ENCODE assay signal across 10 mouse cellular contexts in genomic region chr13:107969961-107970391, GRCm38 (mm10).
DNase-seq lines count a peak whose midpoint lies in the region; ATAC-seq and TF ChIP-seq lines count a peak whose summit lies in the region.
"Had no signal": no experiment of that assay in that cellular context is flagged by ENCODE, and none has a peak within 500 bp of the region (broad histone marks: within the 10 kb centered on the region; RNA-seq: fewer than 3 reads in every experiment).

No protein-coding gene starts in this region.

- intact Hi-C loops in heart, adult 2 months (cut with DNase I), result no loop called here

- no peak for TF ChIP-seq POLR2A in heart, adult 2 months (IDR thresholded peaks at IDR 0.05; ENCODE audit: insufficient read depth, low read depth, low read length)

- H3K9me3 ChIP-seq in heart, embryonic 14.5 days (ENCODE audit: control insufficient read depth, low read length), result no peaks in the 10 kb centered on the region
- no peaks in the 10 kb centered on the region for H3K9me3 ChIP-seq in embryonic facial prominence, embryonic 11.5 days (replicated peaks; ENCODE audit: control insufficient read depth, low read length)
- no peaks in the 10 kb centered on the region for H3K9me3 ChIP-seq in hindbrain, embryonic 15.5 days
- no peaks in the 10 kb centered on the region for H3K9me3 ChIP-seq in midbrain, embryonic 11.5 days (ENCODE audit: control insufficient read depth, low read length)
- no peaks in the 10 kb centered on the region for H3K9me3 ChIP-seq in liver, embryonic 11.5 days (ENCODE audit: control insufficient read depth, low read length)
- H3K9me3 ChIP-seq: stomach, embryonic 15.5 days had no signal

- H3K27me3 ChIP-seq in heart, embryonic 14.5 days (ENCODE audit: control insufficient read depth, insufficient read depth, low read length), result no peaks in the 10 kb centered on the region
- no peaks in the 10 kb centered on the region for H3K27me3 ChIP-seq in heart, adult 2 months (ENCODE audit: control insufficient read depth, insufficient read depth, low read length)
- no peaks in the 10 kb centered on the region for H3K27me3 ChIP-seq in embryonic facial prominence, embryonic 11.5 days (ENCODE audit: control insufficient read depth, insufficient read depth, low read length)
- no peaks in the 10 kb centered on the region for H3K27me3 ChIP-seq in hindbrain, embryonic 15.5 days
- no peaks in the 10 kb centered on the region for H3K27me3 ChIP-seq in midbrain, embryonic 11.5 days (ENCODE audit: control insufficient read depth, insufficient read depth, low read length)
- H3K27me3 ChIP-seq in liver, embryonic 11.5 days (replicated peaks; ENCODE audit: control insufficient read depth, insufficient read depth, low read length), result no peaks in the 10 kb centered on the region
- H3K27me3 ChIP-seq: stomach, embryonic 15.5 days had no signal

- no peak overlapping the region for H3K9ac ChIP-seq in heart, embryonic 14.5 days (ENCODE audit: low read length)
- no peak overlapping the region for H3K9ac ChIP-seq in heart, adult 2 months (ENCODE audit: low read depth, low read length)
- no peak overlapping the region; the same call in 1 of the 2 replicates for H3K9ac ChIP-seq in embryonic facial prominence, embryonic 11.5 days (replicated peaks; ENCODE audit: low read length)
- no peak overlapping the region for H3K9ac ChIP-seq in hindbrain, embryonic 15.5 days
- H3K9ac ChIP-seq in midbrain, embryonic 11.5 days (ENCODE audit: low read length), result no peak overlapping the region
- H3K9ac ChIP-seq in liver, embryonic 11.5 days (ENCODE audit: low read depth, low read length), result no peak overlapping the region
- H3K9ac ChIP-seq: stomach, embryonic 15.5 days had no signal

- TF ChIP-seq EP300 in heart, adult 2 months (IDR thresholded peaks at IDR 0.05; ENCODE audit: insufficient read depth, low read depth, low read length), result no peak

- H3K4me1 ChIP-seq in heart, embryonic 14.5 days (ENCODE audit: control insufficient read depth in 2 of 2, insufficient read depth in 2 of 2, low read length in 2 of 2), result peaks cover 6 to 11% of the 10 kb centered on the region in 2 experiments; a peak in 3 of 4 replicates
- peaks cover 2% of the 10 kb centered on the region for H3K4me1 ChIP-seq in heart, adult 2 months (ENCODE audit: control insufficient read depth, insufficient read depth, low read length)
- no peaks in the 10 kb centered on the region for H3K4me1 ChIP-seq in embryonic facial prominence, embryonic 11.5 days (ENCODE audit: control insufficient read depth, insufficient read depth, low read length)
- peaks cover 15% of the 10 kb centered on the region for H3K4me1 ChIP-seq in hindbrain, embryonic 15.5 days (replicated peaks)
- peaks cover 8% of the 10 kb centered on the region; the same call in 1 of the 2 replicates for H3K4me1 ChIP-seq in midbrain, embryonic 11.5 days (ENCODE audit: control insufficient read depth, insufficient read depth, low read length)
- H3K4me1 ChIP-seq in liver, embryonic 11.5 days (replicated peaks; ENCODE audit: control insufficient read depth, insufficient read depth, low read length), result no peaks in the 10 kb centered on the region
- H3K4me1 ChIP-seq: stomach, embryonic 15.5 days had no signal

- H3K4me3 ChIP-seq in heart, embryonic 14.5 days (ENCODE audit: control insufficient read depth in 1 of 2, insufficient read depth in 1 of 2, low read depth in 1 of 2, low read length in 2 of 2), result peak overlapping the region in 1 of 2 experiments; percentile 4; a peak in 1 of 4 replicates
- H3K4me3 ChIP-seq in heart, adult 2 months, result no peak overlapping the region
- no peak overlapping the region for H3K4me3 ChIP-seq in embryonic facial prominence, embryonic 11.5 days (ENCODE audit: low read depth, low read length)
- H3K4me3 ChIP-seq in hindbrain, embryonic 15.5 days, result no peak overlapping the region
- no peak overlapping the region for H3K4me3 ChIP-seq in midbrain, embryonic 11.5 days (ENCODE audit: low read depth, low read length)
- H3K4me3 ChIP-seq in liver, embryonic 11.5 days (ENCODE audit: low read depth, low read length), result no peak overlapping the region
- H3K4me3 ChIP-seq: stomach, embryonic 15.5 days had no signal

- no peak for DNase-seq in heart, adult 2 months
- peak; percentile 29 for DNase-seq in embryonic facial prominence, embryonic 11.5 days (ENCODE audit: low spot score)
- DNase-seq in midbrain, embryonic 11.5 days (ENCODE audit: low spot score, missing footprints), result no peak
- no peak for DNase-seq in liver, embryonic 11.5 days (ENCODE audit: low spot score)
- no peak for DNase-seq in spleen, postnatal 36 days (ENCODE audit: low spot score in 2 of 2)
- DNase-seq: lung, postnatal 4 days had no signal

- no peak for TF ChIP-seq CTCF in heart, adult 2 months (IDR thresholded peaks at IDR 0.05)

- WGBS in heart, embryonic 14.5 days, result 12% methylated on average over 7 of the region's 7 CpGs
- WGBS in heart, adult 2 months, result 22% methylated on average over 7 of the region's 7 CpGs
- WGBS in embryonic facial prominence, embryonic 11.5 days, result 18% methylated on average over 7 of the region's 7 CpGs
- 8% methylated on average over 7 of the region's 7 CpGs for WGBS in hindbrain, embryonic 15.5 days
- 20% methylated on average over 7 of the region's 7 CpGs for WGBS in midbrain, embryonic 11.5 days
- WGBS in liver, embryonic 11.5 days, result 36% methylated on average over 7 of the region's 7 CpGs

- no peak overlapping the region for H3K27ac ChIP-seq in heart, embryonic 14.5 days (replicated peaks in 1 of 2; ENCODE audit: control insufficient read depth in 1 of 2, insufficient read depth in 1 of 2, low read depth in 2 of 2, low read length in 2 of 2)
- H3K27ac ChIP-seq in heart, adult 2 months, result no peak overlapping the region
- H3K27ac ChIP-seq in embryonic facial prominence, embryonic 11.5 days (replicated peaks; ENCODE audit: low read depth, low read length), result no peak overlapping the region
- H3K27ac ChIP-seq in hindbrain, embryonic 15.5 days (replicated peaks), result 0 out of 2 replicates have a peak overlapping the region, but pooled peaks have one; percentile 1
- H3K27ac ChIP-seq in midbrain, embryonic 11.5 days (ENCODE audit: low read depth, low read length), result no peak overlapping the region
- no peak overlapping the region for H3K27ac ChIP-seq in liver, embryonic 11.5 days (ENCODE audit: low read depth, low read length)
- H3K27ac ChIP-seq: stomach, embryonic 15.5 days had no signal

- peak overlapping the region; percentile 58 for H3K4me2 ChIP-seq in heart, embryonic 14.5 days (ENCODE audit: low read length)
- H3K4me2 ChIP-seq in embryonic facial prominence, embryonic 11.5 days (ENCODE audit: low read depth, low read length), result no peak overlapping the region
- H3K4me2 ChIP-seq in hindbrain, embryonic 15.5 days, result peak overlapping the region; percentile 18
- no peak overlapping the region for H3K4me2 ChIP-seq in midbrain, embryonic 11.5 days
- H3K4me2 ChIP-seq in liver, embryonic 11.5 days, result no peak overlapping the region; the same call in 1 of the 2 replicates
- H3K4me2 ChIP-seq: stomach, embryonic 15.5 days had no signal

- ATAC-seq in heart, embryonic 14.5 days (ENCODE audit: insufficient number of reproducible peaks, insufficient read depth, low FRiP score, low read depth), result peak; percentile 43
- peak; percentile 53; the same call in 1 of the 2 replicates for ATAC-seq in embryonic facial prominence, embryonic 11.5 days (replicated peaks; ENCODE audit: insufficient number of reproducible peaks, low FRiP score, low TSS enrichment, low read depth)
- ATAC-seq in hindbrain, embryonic 15.5 days (ENCODE audit: low FRiP score, low read depth), result peak; percentile 81
- peak; percentile 76 for ATAC-seq in midbrain, embryonic 11.5 days (ENCODE audit: low FRiP score)
- no peak for ATAC-seq in liver, embryonic 11.5 days (replicated peaks; ENCODE audit: low FRiP score)
- ATAC-seq in megakaryocyte, adult 5-6 weeks (ENCODE audit: poor library complexity, severe bottlenecking), result no peak

- H3K36me3 ChIP-seq in heart, embryonic 14.5 days (ENCODE audit: control insufficient read depth, insufficient read depth, low read length), result no peaks in the 10 kb centered on the region
- no peaks in the 10 kb centered on the region for H3K36me3 ChIP-seq in heart, adult 2 months (ENCODE audit: control insufficient read depth, insufficient read depth, low read length)
- no peaks in the 10 kb centered on the region for H3K36me3 ChIP-seq in embryonic facial prominence, embryonic 11.5 days (replicated peaks; ENCODE audit: control insufficient read depth, insufficient read depth, low read depth, low read length)
- H3K36me3 ChIP-seq in hindbrain, embryonic 15.5 days, result no peaks in the 10 kb centered on the region
- no peaks in the 10 kb centered on the region for H3K36me3 ChIP-seq in midbrain, embryonic 11.5 days (ENCODE audit: control insufficient read depth, insufficient read depth, low read length)
- H3K36me3 ChIP-seq in liver, embryonic 11.5 days (ENCODE audit: control insufficient read depth, insufficient read depth, low read length), result no peaks in the 10 kb centered on the region
- H3K36me3 ChIP-seq: stomach, embryonic 15.5 days had no signal

- no peaks in the 10 kb centered on the region for H3K79me2 ChIP-seq in heart, adult 2 months (replicated peaks; ENCODE audit: control insufficient read depth, insufficient read depth, low read length)

Comparison
In these comparisons a context has a peak if more than half of its experiments do, and no peak if none do; other contexts are left out.
1. ATAC-seq: peak in heart, embryonic 14.5 days (single experiment), embryonic facial prominence, embryonic 11.5 days (single experiment), hindbrain, embryonic 15.5 days (single experiment) and midbrain, embryonic 11.5 days (single experiment); none in liver, embryonic 11.5 days (single experiment) and megakaryocyte, adult 5-6 weeks (single experiment).
2. H3K4me2 ChIP-seq: peak in heart, embryonic 14.5 days (single experiment) and hindbrain, embryonic 15.5 days (single experiment); none in embryonic facial prominence, embryonic 11.5 days (single experiment), midbrain, embryonic 11.5 days (single experiment) and liver, embryonic 11.5 days (single experiment).